Mouse (Mus musculus): ENCODE measurements at regions not wholly inside any gene's neighbourhood (a gene's known extent, or its start where the extent isn't known, plus 50 kb on each side); places are given as distances from the start of the nearest gene placed in this dataset.

- TF ChIP-seq E2F4 (IDR thresholded peaks at IDR 0.05; ENCODE audit: insufficient replicate concordance, low read depth, low read length), result no peak
- TF ChIP-seq USF1 (IDR thresholded peaks at IDR 0.05; ENCODE audit: low read depth, low read length), result no peak
- no peak for TF ChIP-seq ZNF384 (IDR thresholded peaks at IDR 0.05; ENCODE audit: low read depth, low read length)
- TF ChIP-seq MAX (IDR thresholded peaks at IDR 0.05; ENCODE audit: low read length), result no peak
- TF ChIP-seq KAT2A (IDR thresholded peaks at IDR 0.05; ENCODE audit: insufficient replicate concordance, low read length), result no peak
- no peak for TF ChIP-seq HCFC1 (IDR thresholded peaks at IDR 0.05; ENCODE audit: low read depth, low read length)
- no peak for TF ChIP-seq NRF1 (IDR thresholded peaks at IDR 0.05; ENCODE audit: low read depth, low read length)
- TF ChIP-seq POLR2A (IDR thresholded peaks at IDR 0.05; ENCODE audit: low read depth, low read length), result no peak
Measured at GRCm38 (mm10) chr6:89006997-89007396, 104.9 kb downstream of the Tpra1 start (continued).

DNA sequence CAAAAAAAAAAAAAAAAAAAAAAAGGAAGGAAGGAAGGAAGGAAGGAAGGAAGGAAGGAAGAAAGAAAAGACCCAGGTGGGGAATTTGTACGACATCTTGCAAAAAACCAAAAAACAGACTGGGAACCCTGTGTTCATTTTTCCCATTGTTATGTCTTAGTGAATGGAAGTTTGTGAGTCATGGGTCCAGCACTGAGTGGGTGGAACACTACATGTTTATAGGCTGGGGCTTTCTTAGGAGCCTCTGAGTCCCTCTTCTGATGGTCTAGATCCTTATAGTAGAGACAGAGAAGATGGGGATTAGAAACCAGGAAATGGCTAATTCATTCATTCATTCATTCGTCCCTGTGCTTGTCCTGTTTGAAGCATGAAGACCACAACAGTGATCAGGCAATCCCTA, 105.5 kb downstream of the Tpra1 start:
- Histone ChIP-seq H3K36me3 (replicated peaks in 1 of 2; ENCODE audit: control insufficient read depth in 1 of 2, insufficient read depth in 1 of 2, low read length in 1 of 2) (no peaks in the 10 kb centered on the region), H3K79me2 (replicated peaks; ENCODE audit: control insufficient read depth, extremely low read depth, insufficient read depth, poor library complexity, severe bottlenecking) (no peaks in the 10 kb centered on the region), H3K27ac (ENCODE audit: insufficient read depth, low read depth) (no peak overlapping the region), H3K9me3 (replicated peaks; ENCODE audit: low read length) (no peaks in the 10 kb centered on the region), H3K4me3 (replicated peaks in 1 of 3; ENCODE audit: low read depth in 2 of 3, low read length in 2 of 3, poor library complexity in 1 of 3) (no peak overlapping the region), H3K9ac (ENCODE audit: insufficient read depth, low read depth) (no peak overlapping the region), H3K27me3 (replicated peaks) (no peaks in the 10 kb centered on the region), H3K4me2 (ENCODE audit: insufficient read depth, low read depth, poor library complexity, severe bottlenecking) (no peak overlapping the region), H3K4me1 (ENCODE audit: control insufficient read depth in 1 of 2, insufficient read depth in 2 of 2) (peaks cover 15 to 28% of the 10 kb centered on the region in 2 experiments; a peak in 3 of 4 replicates)
- no peak for DNase-seq (ENCODE audit: extremely low read depth)
- in situ Hi-C loops (cut with MboI; ENCODE audit: low pct_ligation_motif_present, low pct_unique_long_range_greater_than_20kb, low sequenced_read_pairs) (loop anchor here (10.0 kb wide), 1 partner anchor 73 kb away; no protein-coding TSS in a partner anchor), dilution Hi-C loops (cut with MboI; ENCODE audit: extremely low pct_ligation_motif_present, extremely low pct_unique_long_range_greater_than_20kb, low sequenced_read_pairs) (no loop called here)
- TF ChIP-seq GABPA (IDR thresholded peaks at IDR 0.05; ENCODE audit: insufficient replicate concordance, low read depth, low read length) (no peak), USF1 (IDR thresholded peaks at IDR 0.05; ENCODE audit: low read depth, low read length) (no peak), KAT2A (IDR thresholded peaks at IDR 0.05; ENCODE audit: insufficient replicate concordance, low read length) (no peak), MAZ (IDR thresholded peaks at IDR 0.05; ENCODE audit: low read depth, low read length) (no peak), E2F4 (IDR thresholded peaks at IDR 0.05; ENCODE audit: insufficient replicate concordance, low read depth, low read length) (no peak), POLR2AphosphoS2 (IDR thresholded peaks at IDR 0.05; ENCODE audit: low read depth, low read length) (no peak), ZC3H11A (IDR thresholded peaks at IDR 0.05; ENCODE audit: low read depth, low read length) (no peak), CHD2 (IDR thresholded peaks at IDR 0.05; ENCODE audit: low read length) (no peak), TCF12 (IDR thresholded peaks at IDR 0.05; ENCODE audit: low read depth, low read length) (no peak), ZMIZ1 (IDR thresholded peaks at IDR 0.05; ENCODE audit: low read depth, low read length) (no peak), UBTF (IDR thresholded peaks at IDR 0.05; ENCODE audit: low read depth, low read length) (no peak)

- dilution Hi-C loops (cut with MboI; ENCODE audit: extremely low pct_ligation_motif_present, extremely low pct_unique_long_range_greater_than_20kb, low sequenced_read_pairs) (no loop called here), in situ Hi-C loops (cut with MboI; ENCODE audit: low pct_ligation_motif_present, low pct_unique_long_range_greater_than_20kb, low sequenced_read_pairs) (loop anchor here (10.0 kb wide), 1 partner anchor 74 kb away; no protein-coding TSS in a partner anchor)
- Histone ChIP-seq H3K4me3 (replicated peaks in 1 of 3; ENCODE audit: low read depth in 2 of 3, low read length in 2 of 3, poor library complexity in 1 of 3) (no peak overlapping the region), H3K4me1 (ENCODE audit: control insufficient read depth in 1 of 2, insufficient read depth in 2 of 2) (peaks cover 12 to 17% of the 10 kb centered on the region in 2 experiments; a peak in 3 of 4 replicates), H3K9ac (ENCODE audit: insufficient read depth, low read depth) (no peak overlapping the region), H3K27me3 (replicated peaks) (peaks cover 1% of the 10 kb centered on the region), H3K4me2 (ENCODE audit: insufficient read depth, low read depth, poor library complexity, severe bottlenecking) (no peak overlapping the region), H3K27ac (ENCODE audit: insufficient read depth, low read depth) (no peak overlapping the region), H3K79me2 (replicated peaks; ENCODE audit: control insufficient read depth, extremely low read depth, insufficient read depth, poor library complexity, severe bottlenecking) (no peaks in the 10 kb centered on the region), H3K36me3 (replicated peaks in 1 of 2; ENCODE audit: control insufficient read depth in 1 of 2, insufficient read depth in 1 of 2, low read length in 1 of 2) (no peaks in the 10 kb centered on the region), H3K9me3 (replicated peaks; ENCODE audit: low read length) (no peaks in the 10 kb centered on the region)
- no peak for DNase-seq (ENCODE audit: extremely low read depth)
- TF ChIP-seq USF1 (IDR thresholded peaks at IDR 0.05; ENCODE audit: low read depth, low read length) (no peak), CHD2 (IDR thresholded peaks at IDR 0.05; ENCODE audit: low read length) (no peak), EP300 (IDR thresholded peaks at IDR 0.05; ENCODE audit: low read length) (no peak), MAX (IDR thresholded peaks at IDR 0.05; ENCODE audit: low read length) (no peak)
Measured at GRCm38 (mm10) chr6:89008614-89009171, 106.6 kb downstream of the Tpra1 start.

Data from CH12.LX (cell line).